Mouse (Mus musculus): ENCODE measurements around the gene Arhgap9. TPM values are rescaled to one million over a fixed set of nuclear protein-coding genes. Genes with fewer than 3 reads are reported as not detected.
A peak's percentile ranks its signal among the peaks of the same experiment; 100 is the strongest.

Arhgap9 gene
- total and polyA plus RNA-seq, 3 experiments = 2.3 to 4.8 (median 2.4) TPM

- TF ChIP-seq POLR2A (IDR thresholded peaks at IDR 0.05; ENCODE audit: insufficient read depth, low read depth, low read length) = 0 out of 2 replicates have a peak, but pooled peaks have one; percentile 19
- TF ChIP-seq EP300 (IDR thresholded peaks at IDR 0.05; ENCODE audit: insufficient read depth, low read depth, low read length) = no peak
- peak; percentile 98 for TF ChIP-seq CTCF (IDR thresholded peaks at IDR 0.05)
- peak overlapping the region; percentile 81 for H3K27ac ChIP-seq
- intact Hi-C loops (cut with DNase I) = no loop called here
These were observed 17.3 kb downstream of the Arhgap9 start for GRCm38 (mm10) chr10:127338930-127339682.

GRCm38 (mm10) chr10:127339683-127340576 lies 18.2 kb downstream of the Arhgap9 start:
- no peaks in the 10 kb centered on the region for H3K79me2 ChIP-seq (replicated peaks; ENCODE audit: control insufficient read depth, insufficient read depth, low read length)
- H3K4me3 ChIP-seq = peak overlapping the region; percentile 58
- peak; percentile 66 to 69 for DNase-seq
- peak overlapping the region; percentile 81 for H3K27ac ChIP-seq
- no peak for TF ChIP-seq CTCF (IDR thresholded peaks at IDR 0.05)
- no peak for TF ChIP-seq POLR2A (IDR thresholded peaks at IDR 0.05; ENCODE audit: insufficient read depth, low read depth, low read length)
- TF ChIP-seq EP300 (IDR thresholded peaks at IDR 0.05; ENCODE audit: insufficient read depth, low read depth, low read length) = no peak
- H3K36me3 ChIP-seq (ENCODE audit: control insufficient read depth, insufficient read depth, low read length) = no peaks in the 10 kb centered on the region
- WGBS = 1% methylated on average over 42 of the region's 42 CpGs
- H3K27me3 ChIP-seq (ENCODE audit: control insufficient read depth, insufficient read depth, low read length) = no peaks in the 10 kb centered on the region; the same call in 1 of the 2 replicates
- peak overlapping the region; percentile 63 for H3K9ac ChIP-seq (ENCODE audit: low read depth, low read length)
- intact Hi-C loops (cut with DNase I) = loop anchor here (5.0 kb wide), 1 partner anchor 163 kb away; no protein-coding TSS in a partner anchor
- H3K4me1 ChIP-seq (ENCODE audit: control insufficient read depth, insufficient read depth, low read length) = peaks cover 2% of the 10 kb centered on the region; the same call in 1 of the 2 replicates

More at GRCm38 (mm10) chr10:127338930-127339682, 17.3 kb downstream of the Arhgap9 start:
- Histone ChIP-seq H3K79me2 (replicated peaks; ENCODE audit: control insufficient read depth, insufficient read depth, low read length) (no peaks in the 10 kb centered on the region), H3K27me3 (ENCODE audit: control insufficient read depth, insufficient read depth, low read length) (no peaks in the 10 kb centered on the region; the same call in 1 of the 2 replicates), H3K9ac (ENCODE audit: low read depth, low read length) (peak overlapping the region; percentile 63), H3K4me3 (peak overlapping the region; percentile 58), H3K4me1 (ENCODE audit: control insufficient read depth, insufficient read depth, low read length) (peaks cover 2% of the 10 kb centered on the region; the same call in 1 of the 2 replicates), H3K36me3 (ENCODE audit: control insufficient read depth, insufficient read depth, low read length) (no peaks in the 10 kb centered on the region)
- peak; percentile 78 to 87 for DNase-seq
- under 1% methylated on average over 31 of the region's 31 CpGs for WGBS

GRCm38 (mm10) chr10:127340577-127341359 lies 19.0 kb downstream of the Arhgap9 start:
- H3K36me3 ChIP-seq (ENCODE audit: control insufficient read depth, insufficient read depth, low read length) = no peaks in the 10 kb centered on the region
- H3K4me1 ChIP-seq (ENCODE audit: control insufficient read depth, insufficient read depth, low read length) = peaks cover 2% of the 10 kb centered on the region; the same call in 1 of the 2 replicates
- no peak overlapping the region; the same call in 1 of the 2 replicates for H3K27ac ChIP-seq
- intact Hi-C loops (cut with DNase I) = loop anchor here (5.0 kb wide), 1 partner anchor 163 kb away; no protein-coding TSS in a partner anchor
- 5% methylated on average over 27 of the region's 27 CpGs for WGBS
- DNase-seq = no peak
- peak overlapping the region; percentile 33 for H3K4me3 ChIP-seq
- TF ChIP-seq EP300 (IDR thresholded peaks at IDR 0.05; ENCODE audit: insufficient read depth, low read depth, low read length) = no peak
- no peak for TF ChIP-seq POLR2A (IDR thresholded peaks at IDR 0.05; ENCODE audit: insufficient read depth, low read depth, low read length)
- no peak for TF ChIP-seq CTCF (IDR thresholded peaks at IDR 0.05)
- H3K79me2 ChIP-seq (replicated peaks; ENCODE audit: control insufficient read depth, insufficient read depth, low read length) = no peaks in the 10 kb centered on the region
- H3K27me3 ChIP-seq (ENCODE audit: control insufficient read depth, insufficient read depth, low read length) = no peaks in the 10 kb centered on the region; the same call in 1 of the 2 replicates
- H3K9ac ChIP-seq (ENCODE audit: low read depth, low read length) = no peak overlapping the region

GRCm38 (mm10) chr10:127341360-127341690 lies 19.6 kb downstream of the Arhgap9 start:
- Histone ChIP-seq H3K4me1 (ENCODE audit: control insufficient read depth, insufficient read depth, low read length) (peaks cover 2% of the 10 kb centered on the region; the same call in 1 of the 2 replicates), H3K27ac (peak overlapping the region; percentile 15; the same call in 1 of the 2 replicates), H3K4me3 (peak overlapping the region; percentile 39), H3K79me2 (replicated peaks; ENCODE audit: control insufficient read depth, insufficient read depth, low read length) (no peaks in the 10 kb centered on the region), H3K27me3 (ENCODE audit: control insufficient read depth, insufficient read depth, low read length) (no peaks in the 10 kb centered on the region; the same call in 1 of the 2 replicates), H3K36me3 (ENCODE audit: control insufficient read depth, insufficient read depth, low read length) (no peaks in the 10 kb centered on the region), H3K9ac (ENCODE audit: low read depth, low read length) (no peak overlapping the region)
- TF ChIP-seq EP300 (IDR thresholded peaks at IDR 0.05; ENCODE audit: insufficient read depth, low read depth, low read length) (no peak), CTCF (IDR thresholded peaks at IDR 0.05) (no peak), POLR2A (IDR thresholded peaks at IDR 0.05; ENCODE audit: insufficient read depth, low read depth, low read length) (no peak)
- DNase-seq = no peak
- WGBS = 1% methylated on average over 10 of the region's 11 CpGs
- intact Hi-C loops (cut with DNase I) = loop anchor here (5.0 kb wide), 1 partner anchor 164 kb away; no protein-coding TSS in a partner anchor

Data from heart, adult 2 months (tissue).